Mouse (Mus musculus): Measurements from ENCODE around the gene Stau1.
"Not testable (repeated sequence)": the region's sequence is repeated elsewhere in the genome, so short reads cannot be mapped to it uniquely, and the experiment has no call there.

- not testable (repeated sequence) for TF ChIP-seq CTCF, EP300 (IDR thresholded peaks at IDR 0.05)
Observed at GRCm38 (mm10) chr2:167007565-167007964, 11.5 kb upstream of the Stau1 start.

Measured in lung, postnatal 0 days (tissue).